Mouse (Mus musculus): ENCODE measurements around the gene Crtap.
"Not testable (repeated sequence)": the region's sequence is repeated elsewhere in the genome, so short reads cannot be mapped to it uniquely, and the experiment has no call there.

The Crtap gene

GRCm38 (mm10) chr9:114395258-114395657 is 4.8 kb upstream of the Crtap start:
- DNase-seq (ENCODE audit: low read depth): no peak

- DNase-seq (ENCODE audit: low read depth): no peak
Measured at GRCm38 (mm10) chr9:114394677-114395076, 4.2 kb upstream of the Crtap start.

GRCm38 (mm10) chr9:114394136-114394535 is 3.7 kb upstream of the Crtap start:
- not testable (repeated sequence) for DNase-seq (ENCODE audit: low read depth)

GRCm38 (mm10) chr9:114390749-114391075 is 237 bp upstream of the Crtap start:
- no peak for DNase-seq (ENCODE audit: low read depth)

- peak; percentile 59 for DNase-seq (ENCODE audit: low read depth)
Measured at GRCm38 (mm10) chr9:114389371-114389904, 1.0 kb downstream of the Crtap start.

DNA sequence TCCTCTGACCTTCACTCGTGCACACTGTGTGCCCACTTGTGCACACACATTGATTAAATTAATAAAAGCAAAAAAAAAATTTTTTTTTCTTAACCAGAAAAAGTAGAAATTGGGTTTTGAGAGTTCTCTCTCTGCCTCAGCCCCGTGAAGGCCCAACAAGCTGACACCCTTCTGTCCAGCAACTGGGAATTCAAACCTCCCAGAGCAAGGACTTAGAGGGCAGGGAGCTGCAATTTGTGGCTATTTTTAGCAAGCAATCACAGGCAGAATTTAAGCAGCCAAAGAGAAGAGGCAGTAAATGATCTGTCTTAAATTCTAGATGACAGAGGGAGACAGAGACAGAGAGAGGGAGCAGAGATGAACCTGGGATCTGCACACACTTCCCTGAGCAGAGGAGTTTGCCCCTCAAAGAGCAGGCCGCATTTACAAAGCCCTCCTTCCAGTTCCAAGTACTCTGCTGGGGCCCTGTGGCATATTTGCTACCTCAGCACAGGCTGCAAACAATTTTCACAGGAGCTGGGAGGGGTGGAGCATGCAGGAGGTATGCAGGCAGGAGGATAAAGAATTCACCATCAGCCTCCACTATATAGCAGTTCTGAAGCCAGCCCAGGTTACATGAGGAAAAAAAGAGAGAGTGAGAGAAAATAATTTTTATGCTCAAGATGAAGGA is 1.6 kb downstream of the Crtap start:
- no peak for DNase-seq (ENCODE audit: low read depth)

- DNase-seq (ENCODE audit: low read depth): no peak
Measured at GRCm38 (mm10) chr9:114388288-114388687, 2.2 kb downstream of the Crtap start.

- no peak for DNase-seq (ENCODE audit: low read depth)
Measured at GRCm38 (mm10) chr9:114387086-114387485, 3.4 kb downstream of the Crtap start.

- no peak for DNase-seq (ENCODE audit: low read depth)
Measured at GRCm38 (mm10) chr9:114385160-114385559, 5.3 kb downstream of the Crtap start.

DNA sequence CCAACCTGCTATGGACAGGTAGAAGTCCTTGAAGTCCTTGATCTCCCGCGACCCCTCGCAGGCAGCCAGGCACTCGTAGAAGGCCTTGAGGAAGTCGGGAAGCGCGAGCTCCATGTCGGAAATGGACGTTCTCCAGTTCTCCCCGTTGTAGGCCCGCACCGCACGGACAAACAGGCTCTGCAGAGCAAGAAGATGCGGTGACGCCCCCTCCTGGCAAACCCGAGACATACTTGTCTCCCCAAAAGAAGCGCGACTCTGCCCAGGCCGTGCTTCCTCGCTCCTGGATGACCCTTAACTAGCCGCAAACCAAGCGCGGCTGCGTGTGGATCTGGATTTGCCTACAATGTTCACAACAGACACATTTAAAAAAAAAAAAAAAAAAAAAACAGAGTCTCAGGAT is 5.8 kb downstream of the Crtap start:
- DNase-seq (ENCODE audit: low read depth): no peak

GRCm38 (mm10) chr9:114382936-114383710 is 7.4 kb downstream of the Crtap start:
- no peak for DNase-seq (ENCODE audit: low read depth)

- peak; percentile 71 for DNase-seq (ENCODE audit: low read depth)
Measured at GRCm38 (mm10) chr9:114380881-114381733, 9.4 kb downstream of the Crtap start.

DNA sequence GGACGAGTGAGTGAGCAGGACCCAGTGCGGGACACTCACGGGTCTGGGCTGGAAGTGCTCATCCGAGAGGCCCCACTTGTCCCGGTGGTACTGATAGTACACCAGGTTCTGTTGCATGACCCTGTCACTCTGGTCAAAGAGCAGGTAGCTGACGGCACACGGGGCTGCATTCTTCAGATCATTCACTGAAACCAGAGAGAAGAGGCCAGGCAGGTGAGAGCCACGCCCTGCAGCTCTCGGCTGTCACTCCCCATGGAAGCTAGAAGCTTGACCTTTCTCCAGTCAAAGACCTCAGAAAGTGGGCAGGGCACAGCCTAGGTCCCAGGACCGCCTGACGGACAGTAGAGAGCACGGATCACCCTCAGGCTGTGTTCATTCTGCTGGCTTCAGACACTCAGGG is 10.6 kb downstream of the Crtap start:
- no peak for DNase-seq (ENCODE audit: low read depth)

DNA sequence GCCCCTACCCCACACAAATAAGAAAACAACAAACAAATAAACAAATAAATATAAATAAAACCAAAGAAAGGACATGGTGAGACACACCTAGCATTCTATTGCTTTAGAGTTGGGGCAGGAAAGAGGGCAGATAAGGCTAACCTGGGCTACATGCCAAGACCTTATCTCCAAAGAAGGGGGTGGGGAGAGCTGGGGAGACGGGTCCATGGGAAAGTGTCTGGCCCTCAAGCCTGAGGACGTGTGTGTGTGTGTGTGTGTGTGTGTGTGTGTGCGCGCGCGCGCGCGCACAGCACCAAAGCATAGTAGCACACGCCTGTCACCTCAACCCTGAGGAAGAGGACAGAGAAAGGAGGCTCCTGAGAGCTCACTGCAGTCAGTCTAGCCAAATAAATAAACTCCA is 13.3 kb downstream of the Crtap start:
- no peak for DNase-seq (ENCODE audit: low read depth)

GRCm38 (mm10) chr9:114375276-114375962 is 15.1 kb downstream of the Crtap start:
- DNase-seq (ENCODE audit: low read depth): no peak

- DNase-seq (ENCODE audit: low read depth): peak; percentile 22
Measured at GRCm38 (mm10) chr9:114371717-114372116, 18.8 kb downstream of the Crtap start.

- DNase-seq (ENCODE audit: low read depth): not testable (repeated sequence)
Measured at GRCm38 (mm10) chr9:114369389-114369788, 21.1 kb downstream of the Crtap start.

DNA sequence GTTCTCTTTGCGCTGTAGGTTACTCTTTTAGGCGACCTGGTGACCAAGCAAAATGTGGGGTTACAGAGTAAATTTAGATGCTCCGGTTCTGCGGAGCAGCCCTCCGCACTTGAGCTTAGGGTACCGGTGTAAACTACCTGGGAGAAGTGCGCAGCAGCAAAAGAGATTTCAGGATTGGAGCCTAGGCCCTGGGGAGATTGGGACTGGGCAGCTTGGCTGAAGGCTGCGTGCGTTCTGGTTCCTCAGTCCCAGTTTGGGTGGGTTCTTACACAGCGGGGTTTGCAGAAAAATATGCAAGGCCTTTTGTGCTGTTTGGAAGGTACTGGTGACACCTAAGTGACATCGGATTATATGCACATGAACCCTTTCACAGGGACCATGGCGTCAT is 22.0 kb downstream of the Crtap start:
- DNase-seq (ENCODE audit: low read depth): no peak

DNA sequence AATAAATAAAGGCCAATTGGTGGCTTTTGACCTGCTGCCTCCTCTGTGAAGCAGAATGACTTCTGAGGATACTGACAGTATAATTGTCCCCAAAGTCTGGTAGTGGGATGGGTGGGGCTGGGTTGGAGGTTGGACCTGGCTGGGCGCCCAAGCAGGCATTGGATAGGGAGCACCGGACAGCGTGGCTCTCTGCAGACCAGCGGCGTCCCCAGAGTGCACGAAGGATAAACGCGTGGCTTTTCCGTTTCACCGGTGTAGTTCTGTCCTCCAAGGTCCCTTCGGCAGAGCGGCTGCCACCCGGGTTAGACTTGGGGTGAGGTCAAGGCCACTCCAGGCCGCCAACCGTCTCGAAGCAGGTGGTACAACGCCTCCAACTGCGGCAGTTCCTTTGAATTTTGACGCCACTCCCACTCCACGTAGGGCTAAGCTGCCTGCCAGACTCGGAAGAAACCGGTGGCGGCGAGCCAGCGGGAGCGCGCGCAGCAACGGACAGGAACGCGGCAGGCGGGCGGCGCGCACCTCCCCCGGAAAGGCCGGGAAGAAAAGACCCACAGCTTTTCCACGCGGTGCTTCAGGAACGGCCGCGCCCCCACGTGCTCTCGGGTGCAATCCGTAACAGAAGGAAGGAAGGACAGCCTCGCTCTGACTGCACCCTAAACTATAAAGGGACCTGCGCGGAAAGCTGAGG is 22.5 kb downstream of the Crtap start:
- DNase-seq (ENCODE audit: low read depth): peak; percentile 54

- peak; percentile 39 for DNase-seq (ENCODE audit: low read depth)
Measured at GRCm38 (mm10) chr9:114329855-114330254, 60.6 kb downstream of the Crtap start, which contains the start of gene Bcl2a1c. Gene Bcl2a1c (plus strand): TSS chr9:114330135.

- not testable (repeated sequence) for DNase-seq (ENCODE audit: low read depth)
Measured at GRCm38 (mm10) chr9:114328332-114328731, 62.1 kb downstream of the Crtap start.

Data from naive thymus-derived CD4-positive, alpha-beta T cell, adult 2 months (primary cell).